Mouse (Mus musculus): ENCODE data around the gene Dop1b.
A peak's percentile ranks its signal among the peaks of the same experiment; 100 is the strongest.
"Not testable (repeated sequence)": the region's sequence is repeated elsewhere in the genome, so short reads cannot be mapped to it uniquely, and the experiment has no call there.

Dop1b gene

GRCm38 (mm10) chr16:93797841-93798492 is 86.3 kb downstream of the Dop1b start:
- DNase-seq = no peak

DNA sequence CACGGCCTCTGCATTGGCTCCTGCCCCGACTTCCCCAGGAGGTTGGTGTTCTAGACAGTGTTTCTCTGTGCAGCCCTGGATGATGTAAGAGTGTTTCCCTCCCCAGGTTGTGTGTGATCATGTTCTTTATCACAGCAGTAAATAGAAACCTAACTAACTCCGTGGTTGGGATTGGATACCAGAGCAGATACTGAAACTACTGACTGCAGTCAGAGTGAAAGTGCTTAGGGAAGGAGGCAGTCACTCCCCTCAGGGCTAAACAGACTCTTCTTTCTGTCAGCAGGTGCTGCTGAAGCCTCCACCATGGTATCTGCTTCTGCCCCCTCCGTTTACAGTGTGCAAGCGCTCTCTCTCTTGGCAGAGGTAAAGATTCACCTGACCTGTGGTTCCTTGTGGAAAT is 86.9 kb downstream of the Dop1b start:
- DNase-seq = no peak

DNA sequence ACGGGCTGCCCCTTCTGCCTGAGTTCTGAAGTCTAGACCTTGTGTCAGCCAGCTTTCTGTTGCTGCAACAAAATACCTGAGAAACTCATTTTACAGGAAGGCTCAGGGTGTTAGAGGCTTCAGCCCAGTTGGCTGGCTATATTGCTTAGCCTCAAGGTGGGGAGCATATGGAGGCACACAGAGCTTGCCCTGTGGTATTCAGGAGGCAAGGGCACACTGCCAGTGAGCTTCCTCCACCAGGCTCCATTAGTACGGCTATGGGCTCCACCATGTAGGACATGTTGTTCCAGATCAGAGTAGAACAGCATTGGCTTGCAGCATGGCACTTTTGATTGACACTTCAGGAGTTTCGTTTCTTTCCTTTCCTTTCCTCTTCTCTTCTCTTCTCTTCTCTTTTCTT is 87.4 kb downstream of the Dop1b start:
- no peak for DNase-seq

- no peak for DNase-seq
Observed at GRCm38 (mm10) chr16:93799936-93800335, 88.2 kb downstream of the Dop1b start.

DNA sequence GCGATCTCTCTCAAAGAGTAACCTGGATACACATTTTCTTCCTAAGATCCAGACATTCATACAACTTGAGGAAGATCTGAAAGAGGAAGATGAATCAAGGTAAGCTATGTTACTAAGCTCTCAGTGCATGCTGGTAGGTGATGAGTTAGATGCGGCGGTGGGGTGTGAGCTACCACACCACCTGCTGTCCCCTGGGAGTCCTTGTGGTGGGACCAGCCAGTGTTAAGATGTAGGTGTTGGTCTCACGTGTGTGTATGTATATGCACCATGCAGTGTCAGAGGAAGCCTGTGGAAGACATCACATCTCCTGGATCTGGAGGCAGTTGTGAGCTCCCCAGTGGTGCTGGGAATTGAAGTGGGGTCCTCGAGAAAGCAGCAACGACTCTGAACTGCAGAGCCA is 95.5 kb downstream of the Dop1b start:
- DNase-seq = no peak

GRCm38 (mm10) chr16:93807961-93808554 is 96.4 kb downstream of the Dop1b start:
- no peak for DNase-seq

DNA sequence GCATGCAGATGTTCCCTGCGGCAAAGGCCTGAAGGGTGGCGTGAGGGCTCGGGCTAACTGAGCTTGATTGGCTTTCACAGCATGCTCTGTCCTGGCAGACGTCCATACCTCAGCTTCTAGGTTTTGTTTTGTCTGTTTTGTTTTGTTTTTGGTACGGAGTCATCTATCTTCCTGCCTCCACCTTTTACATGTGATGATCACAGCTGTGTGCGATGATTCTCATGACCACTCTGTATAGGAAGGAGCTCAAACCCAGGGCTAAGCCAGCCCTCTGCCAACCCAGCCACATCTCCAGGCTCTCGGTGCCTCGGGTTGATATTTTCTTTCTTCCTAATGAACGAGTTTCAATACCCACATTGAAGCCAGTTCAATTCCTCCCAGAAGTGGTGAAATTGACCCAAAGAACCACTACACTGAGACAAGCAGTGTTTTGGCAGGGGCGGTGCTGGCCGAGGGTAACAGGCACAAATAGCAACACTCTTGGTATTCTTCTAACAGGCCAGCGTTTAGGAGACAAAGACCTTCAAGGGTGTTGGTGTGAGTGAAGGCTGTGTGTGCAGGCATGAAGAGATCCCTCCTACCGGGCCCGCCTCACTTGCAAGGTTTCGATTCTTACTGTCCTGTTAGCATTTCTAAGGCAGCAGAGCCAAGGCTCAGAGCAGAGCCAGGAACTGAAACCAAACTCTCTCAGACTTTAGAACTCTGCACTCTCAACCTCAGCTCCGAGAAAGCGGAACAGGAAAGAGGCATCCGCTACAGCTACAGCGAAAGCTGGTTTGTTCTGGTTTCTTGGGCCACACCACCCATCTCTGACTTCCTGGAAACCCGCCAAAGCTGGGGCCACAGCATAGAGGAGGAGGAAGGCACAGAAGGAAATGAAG is 104.4 kb downstream of the Dop1b start:
- peak; percentile 75 to 87 for DNase-seq

- no peak for DNase-seq
Observed at GRCm38 (mm10) chr16:93816861-93817260, 105.2 kb downstream of the Dop1b start.

- no peak for DNase-seq
Observed at GRCm38 (mm10) chr16:93817371-93817770, 105.7 kb downstream of the Dop1b start.

DNA sequence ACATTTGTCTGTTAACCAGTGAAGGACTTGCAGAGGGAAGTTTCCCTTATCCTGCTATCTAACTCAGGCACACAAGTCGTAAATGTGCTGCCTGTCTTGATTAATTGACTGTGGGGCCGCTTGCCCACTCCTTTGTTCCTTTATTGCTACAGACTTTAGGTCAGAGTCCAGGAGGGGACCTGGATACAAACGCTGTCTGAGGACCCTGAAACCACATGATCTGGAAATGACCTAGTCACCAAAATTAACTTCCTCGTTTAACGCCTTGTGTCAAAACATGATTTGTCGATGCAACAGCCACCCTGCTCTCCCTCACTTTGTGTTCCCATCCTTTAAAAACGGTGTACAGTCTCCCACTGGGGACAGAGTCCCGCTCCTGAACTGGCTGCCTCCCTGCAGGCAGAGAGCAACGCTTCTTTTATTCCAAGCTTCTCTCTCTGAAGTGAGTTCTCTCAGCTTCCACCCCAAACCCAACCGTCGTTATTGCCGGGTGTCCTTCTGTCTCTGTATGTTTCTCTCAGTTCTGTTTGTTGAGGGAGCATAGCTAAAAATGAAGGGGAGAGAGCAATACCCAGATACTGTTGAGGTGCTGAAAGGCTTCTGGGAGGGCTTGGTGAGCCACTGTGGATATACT is 107.1 kb downstream of the Dop1b start:
- no peak for DNase-seq

DNA sequence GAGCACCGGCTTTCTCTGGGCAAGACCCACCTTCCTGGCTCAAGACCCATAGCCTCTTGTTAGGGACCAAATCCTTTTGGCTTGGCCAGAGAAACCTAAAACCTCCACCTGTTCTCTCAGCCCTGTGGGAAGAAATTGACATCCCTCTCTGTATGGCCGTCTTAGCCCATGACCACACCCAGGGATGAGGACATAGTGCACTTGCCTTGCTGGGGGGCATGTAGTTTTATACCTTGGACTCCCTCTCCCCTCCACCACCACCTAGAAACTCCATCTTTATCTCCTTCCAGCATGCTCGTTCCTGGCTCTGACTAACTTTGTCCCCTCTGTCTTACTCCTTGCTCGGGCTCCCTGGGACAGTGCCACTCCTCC is 107.6 kb downstream of the Dop1b start:
- DNase-seq = no peak

- no peak for DNase-seq
Observed at GRCm38 (mm10) chr16:93820040-93820439, 108.3 kb downstream of the Dop1b start.

DNA sequence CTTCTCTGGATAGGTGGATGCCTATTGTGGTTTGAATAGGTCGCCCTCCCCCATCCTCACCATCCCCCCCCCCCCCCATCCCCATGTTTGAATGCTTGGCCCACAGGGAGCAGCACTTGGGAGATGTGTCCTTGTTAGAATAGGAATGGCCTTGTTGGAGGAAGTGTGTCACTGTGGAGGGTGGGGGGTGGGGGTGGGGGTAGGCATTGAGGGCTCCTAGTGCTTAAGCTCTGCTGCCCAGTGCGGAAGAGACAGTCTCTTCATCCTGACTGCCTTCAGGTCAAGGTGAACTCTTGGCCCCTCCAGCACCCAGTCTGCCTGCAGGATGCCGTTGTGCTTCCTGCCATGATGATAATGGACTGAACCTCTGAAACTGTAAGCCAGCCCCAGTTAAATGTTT is 110.0 kb downstream of the Dop1b start:
- no peak for DNase-seq

DNA sequence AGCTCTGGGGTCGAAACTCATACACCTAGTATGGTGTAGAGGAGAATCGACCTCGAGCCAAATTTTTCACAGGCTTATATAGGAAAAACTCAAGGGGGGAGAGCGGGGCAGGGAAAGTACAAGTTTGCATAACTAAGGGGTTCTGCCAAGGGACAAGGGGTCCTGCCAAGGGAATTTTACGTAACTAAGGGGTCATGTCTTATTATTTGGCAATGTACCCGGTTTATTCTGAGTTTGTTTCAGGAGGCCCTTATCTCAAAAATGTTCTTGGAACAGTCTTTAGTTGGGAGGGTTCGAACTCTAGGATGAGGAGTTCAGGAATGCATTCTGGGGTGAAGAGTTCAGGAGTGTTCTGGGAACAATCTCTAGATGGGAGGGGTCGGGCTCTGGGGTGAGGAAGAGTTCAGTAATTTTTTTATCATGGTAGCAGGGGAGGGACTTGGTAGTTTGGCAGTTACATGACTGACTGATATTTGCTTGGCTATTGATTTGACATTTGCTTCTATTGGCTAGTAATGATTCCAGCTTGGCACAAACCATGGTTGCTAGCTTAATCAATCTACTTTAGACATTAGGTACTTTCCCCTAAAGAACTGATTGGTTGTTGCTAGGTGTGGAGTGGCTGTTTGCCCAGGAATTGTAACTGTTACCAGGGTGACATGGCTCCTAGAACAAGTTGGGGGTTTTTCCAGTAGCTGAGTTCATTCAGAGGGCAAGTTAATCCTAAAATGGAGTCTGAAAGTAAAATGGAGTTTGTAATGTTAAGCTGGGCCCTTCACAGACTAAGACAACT is 110.9 kb downstream of the Dop1b start:
- not testable (repeated sequence) for DNase-seq

GRCm38 (mm10) chr16:93824799-93825198 is 113.1 kb downstream of the Dop1b start:
- DNase-seq = no peak

DNA sequence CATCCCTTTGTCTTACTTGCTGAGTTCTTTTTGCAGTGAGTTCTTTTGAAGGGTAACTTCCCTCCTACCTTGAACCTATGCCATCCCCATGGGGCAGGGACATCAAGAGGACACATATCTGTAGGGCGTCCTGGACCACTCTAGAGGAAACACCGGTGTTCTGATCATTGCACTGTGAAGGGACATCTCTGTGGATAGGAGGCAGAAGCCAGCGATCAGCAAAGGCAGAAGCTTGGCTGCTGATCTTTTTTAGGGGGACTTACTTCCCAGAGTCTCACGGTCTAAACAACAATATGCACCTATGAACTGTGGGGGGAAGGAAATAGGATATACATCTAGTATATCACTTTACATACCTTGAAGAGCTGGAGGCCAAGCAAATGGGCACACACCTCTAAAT is 113.8 kb downstream of the Dop1b start:
- no peak for DNase-seq

DNA sequence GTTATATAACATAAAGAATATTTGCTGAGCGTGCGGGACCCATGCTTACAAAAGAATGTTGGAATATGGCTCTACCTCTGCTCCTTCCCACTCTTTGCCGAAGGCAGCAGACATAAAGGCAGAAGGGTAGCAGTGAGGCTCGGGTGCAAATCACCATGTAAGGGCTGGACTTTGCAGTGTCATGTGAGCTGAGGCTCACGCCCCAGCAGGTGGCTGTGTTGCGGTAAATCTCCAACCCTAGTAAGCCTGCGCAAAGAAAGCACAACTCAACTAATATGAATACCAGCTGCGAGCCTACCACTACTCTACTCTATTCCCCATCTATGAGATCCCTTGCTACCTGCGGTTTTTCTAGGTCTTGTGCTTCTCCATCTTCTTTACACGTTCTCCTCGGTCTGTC is 114.3 kb downstream of the Dop1b start:
- no peak for DNase-seq

- DNase-seq = not testable (repeated sequence)
Observed at GRCm38 (mm10) chr16:93826478-93826877, 114.8 kb downstream of the Dop1b start.

- DNase-seq = no peak
Observed at GRCm38 (mm10) chr16:93826909-93827308, 115.2 kb downstream of the Dop1b start.

DNA sequence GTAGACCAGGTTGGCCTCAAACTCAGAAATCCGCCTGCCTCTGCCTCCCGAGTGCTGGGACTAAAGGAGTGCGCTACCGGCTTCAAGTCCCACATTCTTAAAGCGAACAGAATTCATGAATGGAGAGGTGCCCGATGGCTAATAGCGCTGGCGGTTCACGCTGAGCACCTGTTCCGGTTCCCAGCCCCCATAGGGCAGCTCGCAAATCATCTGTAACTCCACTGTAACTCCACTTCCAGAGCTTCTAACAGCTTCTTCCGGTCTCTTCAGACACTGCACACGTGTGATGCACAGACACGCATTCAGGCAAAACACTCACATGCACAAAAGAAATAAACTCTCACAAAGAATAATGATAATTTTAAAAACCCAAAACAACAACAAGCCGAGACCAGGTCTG is 117.8 kb downstream of the Dop1b start:
- no peak for DNase-seq

GRCm38 (mm10) chr16:93830071-93830470 is 118.4 kb downstream of the Dop1b start:
- no peak for DNase-seq

- DNase-seq = no peak
Observed at GRCm38 (mm10) chr16:93830916-93831315, 119.2 kb downstream of the Dop1b start.

Measured in thymus, adult 18-20 months (tissue).